ENCODE assay signal across 24 mouse cellular contexts in the genomic region with DNA sequence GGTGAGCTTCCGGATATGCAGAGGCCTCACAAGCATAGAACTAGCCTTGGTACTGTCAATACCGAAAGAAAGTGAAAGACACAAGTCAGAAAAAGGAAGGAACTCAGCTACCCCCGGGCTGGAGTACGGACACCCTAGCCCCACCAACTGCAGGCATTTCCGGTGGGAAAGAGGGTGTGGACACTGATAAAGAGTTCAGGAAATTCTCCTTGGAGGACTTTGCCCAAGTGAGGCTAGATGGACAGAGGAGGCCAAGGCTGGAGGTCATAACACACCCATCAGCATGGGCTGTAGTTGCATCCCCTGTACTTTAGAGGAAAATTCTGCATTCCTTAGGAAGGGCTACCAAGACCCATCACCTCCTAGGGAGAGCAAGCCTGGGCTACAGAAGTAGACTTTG.
"Had no signal": no experiment of that assay in that cellular context is flagged by ENCODE, and none has a peak within 500 bp of the region (broad histone marks: within the 10 kb centered on the region; RNA-seq: fewer than 3 reads in every experiment).

No protein-coding gene starts in this region.

- ATAC-seq: liver, embryonic 12.5 days; midbrain, embryonic 13.5 days; midbrain, embryonic 16.5 days had no signal

- H3K4me3 ChIP-seq: layer of hippocampus, adult 2 months; limb, embryonic 10.5 days; limb, embryonic 13.5 days; liver, embryonic 12.5 days; liver, embryonic 15.5 days; midbrain, embryonic 10.5 days; midbrain, embryonic 13.5 days; myocyte; neural tube, embryonic 13.5 days had no signal

- H3K9me3 ChIP-seq: limb, embryonic 10.5 days; liver, embryonic 12.5 days; liver, embryonic 15.5 days; midbrain, embryonic 10.5 days; midbrain, embryonic 13.5 days; neural tube, embryonic 13.5 days had no signal

- H3K4me1 ChIP-seq: liver, embryonic 12.5 days; liver, embryonic 15.5 days had no signal

- H3K9ac ChIP-seq: limb, embryonic 13.5 days; liver, embryonic 12.5 days; liver, embryonic 15.5 days; midbrain, embryonic 13.5 days; neural tube, embryonic 13.5 days had no signal

- H3K36me3 ChIP-seq: liver, embryonic 12.5 days; liver, embryonic 15.5 days; midbrain, embryonic 13.5 days had no signal

- H3K27ac ChIP-seq: kidney, postnatal 0 days; layer of hippocampus, adult 2 months; limb, embryonic 10.5 days; limb, embryonic 13.5 days; liver, embryonic 12.5 days; liver, embryonic 15.5 days; macrophage; midbrain, embryonic 10.5 days; midbrain, embryonic 13.5 days; neural tube, embryonic 13.5 days; stomach, postnatal 0 days had no signal

- H3K27me3 ChIP-seq: limb, embryonic 13.5 days; liver, embryonic 12.5 days; liver, embryonic 15.5 days; megakaryocyte, embryonic 14.5 days had no signal

- DNase-seq: kidney, postnatal 25 days; layer of hippocampus, adult 9-11 months; liver; lung, adult 2 months; retina, postnatal 1 day; right cerebral cortex, postnatal 25 days; spleen, adult 18-20 months; thymus, adult 2 months; thymus, postnatal 14 days; thymus, postnatal 4 days had no signal

- H3K4me2 ChIP-seq: limb, embryonic 13.5 days; liver, embryonic 12.5 days; liver, embryonic 15.5 days; midbrain, embryonic 13.5 days; neural tube, embryonic 13.5 days had no signal
